Mouse (Mus musculus): ENCODE data around the gene Vdr.

DNA sequence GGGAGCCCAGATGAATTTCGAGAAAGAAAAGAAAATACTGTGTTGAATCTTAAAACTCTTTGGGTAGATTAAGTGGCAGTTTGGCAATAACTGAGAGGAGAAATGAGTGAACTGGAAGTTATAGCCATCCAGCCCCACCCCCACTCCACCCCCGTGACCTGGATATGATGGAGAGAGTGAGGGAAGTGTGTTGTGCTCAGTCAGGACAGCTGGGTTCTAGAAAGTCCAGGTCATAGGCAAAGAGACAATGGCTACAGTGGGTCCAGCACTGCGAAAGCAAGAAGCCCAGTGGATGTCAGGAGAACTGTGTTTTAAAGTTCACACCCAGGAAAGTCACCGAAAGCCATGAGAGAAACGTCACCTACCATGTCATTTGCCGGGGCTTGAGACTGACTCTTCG lies 8.8 kb upstream of the Vdr start:
- TF ChIP-seq CTCF (conservative IDR thresholded peaks at IDR 0.05; ENCODE audit: low read length) (no peak), POU5F1 (IDR thresholded peaks at IDR 0.05; ENCODE audit: borderline replicate concordance, low read length) (no peak), NANOG (IDR thresholded peaks at IDR 0.05; ENCODE audit: borderline replicate concordance, low read length) (no peak)
